Mouse (Mus musculus) hindbrain, embryonic 14.5 days (tissue): ENCODE measurements around the gene Tram1l1. TPM values are rescaled to one million over a fixed set of nuclear protein-coding genes. Genes with fewer than 3 reads are reported as not detected.
"Not testable (repeated sequence)": the region's sequence is repeated elsewhere in the genome, so short reads cannot be mapped to it uniquely, and the experiment has no call there.

Experiments used
- ATAC-seq: fragments of 200-750 bp; cut with Nextera tagmentation; 2 replicates; pipeline ENCODE4 v1.8.0; 2017; ENCODE audit warnings: moderate number of reproducible peaks, mild to moderate bottlenecking, moderate TSS enrichment, moderate library complexity; ENCODE audit not compliant: low FRiP score
- DNase-seq: peaks from one replicate; pipeline ENCODE4 v3.0.0-alpha.2; 2015; ENCODE audit warnings: low spot score
- H3K27ac ChIP-seq: fragments of 300-500 bp; sonication (generic); 2 replicates; pipeline ENCODE4 v1.5.1; 2014; ENCODE audit warnings: mild to moderate bottlenecking, moderate library complexity
- H3K27me3 ChIP-seq: fragments of 300-500 bp; sonication (generic); 2 replicates; pipeline ENCODE4 v1.6.1; 2014; ENCODE audit warnings: mild to moderate bottlenecking, low read length, mixed read lengths; ENCODE audit not compliant: control insufficient read depth, insufficient read depth
- H3K36me3 ChIP-seq: fragments of 300-500 bp; sonication (generic); replicated peaks from 2 replicates; pipeline ENCODE4 v1.6.1; 2014; ENCODE audit not compliant: control insufficient read depth, insufficient read depth
- H3K4me1 ChIP-seq: fragments of 300-500 bp; sonication (generic); replicated peaks from 2 replicates; pipeline ENCODE4 v1.6.1; 2014; ENCODE audit warnings: antibody characterized with exemption, low read length, mixed read lengths; ENCODE audit not compliant: control insufficient read depth, insufficient read depth
- H3K4me2 ChIP-seq: fragments of 300-500 bp; sonication (generic); replicated peaks from 2 replicates; pipeline ENCODE4 v1.6.1; 2014; ENCODE audit warnings: mild to moderate bottlenecking, moderate library complexity
- H3K4me3 ChIP-seq: fragments of 300-500 bp; sonication (generic); replicated peaks from 2 replicates; pipeline ENCODE4 v1.5.1; 2014; ENCODE audit warnings: mild to moderate bottlenecking, low read length
- H3K9ac ChIP-seq: fragments of 300-500 bp; sonication (generic); 2 replicates; pipeline ENCODE4 v1.6.1; 2014
- H3K9me3 ChIP-seq: fragments of 300-500 bp; sonication (generic); 2 replicates; pipeline ENCODE4 v1.6.1; 2016; ENCODE audit warnings: low read length; ENCODE audit not compliant: control insufficient read depth
- WGBS: fragments of 180-500 bp; shearing (Covaris S2); extraction: QIAGEN DNeasy Blood & Tissue Kit; methylation state at CpG from one replicate; pipeline ENCODE4 v1.1.7; 2014; 5-methylcytosine and 5-hydroxymethylcytosine counted together
- polyA plus RNA-seq: library from polyadenylated mRNA; unstranded; fragments of >200 nt; fragmentation: Nextera tagmentation; extraction: Ambion mirVana; gene quantifications from 2 replicates; pipeline ENCODE4 v1.2.1, GENCODE M21; 2014

Tram1l1 gene
- polyA plus RNA-seq = 52.5 and 55.6 TPM in 2 replicates

DNA sequence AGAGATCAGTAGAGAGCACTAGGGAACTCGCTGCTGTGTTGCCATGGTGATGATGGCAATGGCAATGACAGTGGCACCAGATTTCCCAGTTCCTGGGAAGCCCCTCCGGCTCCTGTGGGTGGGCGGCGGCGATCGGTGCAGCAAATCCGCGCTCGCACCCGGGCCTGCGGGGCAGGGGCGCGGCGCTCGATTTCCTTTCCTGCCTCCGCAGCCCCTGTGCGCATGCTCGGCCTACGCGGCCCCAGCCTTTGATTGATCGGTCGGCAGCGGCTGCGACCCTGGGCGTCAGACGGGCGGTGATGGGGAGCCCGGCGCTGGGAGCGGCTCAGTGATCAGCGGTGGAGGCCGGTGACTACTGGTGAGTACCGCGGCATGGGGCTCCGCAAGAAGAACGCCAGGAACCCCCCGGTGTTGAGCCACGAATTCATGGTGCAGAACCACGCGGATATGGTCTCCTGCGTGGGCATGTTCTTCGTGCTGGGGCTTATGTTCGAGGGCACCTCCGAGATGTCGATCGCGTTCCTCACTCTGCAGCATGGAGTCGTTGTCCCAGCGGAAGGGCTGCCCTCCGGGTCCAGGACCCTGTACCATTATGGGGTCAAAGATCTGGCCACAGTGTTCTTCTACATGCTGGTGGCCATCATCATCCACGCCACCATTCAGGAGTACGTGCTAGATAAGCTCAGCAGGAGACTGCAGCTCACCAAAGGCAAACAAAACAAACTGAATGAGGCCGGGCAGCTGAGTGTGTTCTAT, at the start of gene Tram1l1:
Tram1l1 (plus strand) TSS at position 35 of the 756 bp plus-strand sequence.
- H3K36me3 ChIP-seq = peaks cover 10% of the 10 kb centered on the region; the same call in 1 of the 2 replicates
- ATAC-seq (peak; percentile 96), DNase-seq (peak; percentile 93)
- H3K9me3 ChIP-seq = no peaks in the 10 kb centered on the region
- H3K4me2 ChIP-seq = peak within 1 kb of the TSS; percentile 65
- H3K27me3 ChIP-seq = no peaks in the 10 kb centered on the region
- 2% methylated on average over 53 of the region's 53 CpGs for WGBS
- H3K27ac ChIP-seq = peak within 1 kb of the TSS; percentile 94
- H3K4me1 ChIP-seq = peaks cover 31% of the 10 kb centered on the region
- peak within 1 kb of the TSS; percentile 61 for H3K4me3 ChIP-seq
- H3K9ac ChIP-seq = peak within 1 kb of the TSS; percentile 77

DNA sequence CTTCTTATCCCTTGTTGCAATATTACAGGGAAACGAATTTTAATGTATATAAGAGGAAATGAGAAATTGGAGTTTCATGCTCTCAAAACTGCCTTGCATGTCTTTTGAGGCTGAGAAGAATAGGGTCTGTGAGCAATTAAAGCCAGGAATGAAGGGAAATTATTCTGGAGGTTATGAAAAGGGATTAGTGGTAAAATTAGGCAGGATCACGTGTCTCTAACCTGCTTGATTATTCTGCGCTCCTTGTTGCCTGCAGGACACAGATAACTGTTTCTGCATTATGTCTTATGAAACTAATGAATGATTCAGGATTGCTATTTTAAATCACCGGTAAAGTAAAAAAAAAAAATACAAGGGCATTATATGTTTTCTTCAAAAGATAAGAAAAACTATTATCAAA, 49.4 kb upstream of the Tram1l1 start:
- no peak for ATAC-seq
- Histone ChIP-seq H3K27me3 (no peaks in the 10 kb centered on the region), H3K9me3 (no peaks in the 10 kb centered on the region), H3K4me1 (no peaks in the 10 kb centered on the region), H3K36me3 (no peaks in the 10 kb centered on the region), H3K27ac (no peak overlapping the region), H3K4me2 (no peak overlapping the region), H3K4me3 (no peak overlapping the region), H3K9ac (no peak overlapping the region)
- 58% methylated on average over 4 of the region's 4 CpGs for WGBS
- DNase-seq = no peak

DNA sequence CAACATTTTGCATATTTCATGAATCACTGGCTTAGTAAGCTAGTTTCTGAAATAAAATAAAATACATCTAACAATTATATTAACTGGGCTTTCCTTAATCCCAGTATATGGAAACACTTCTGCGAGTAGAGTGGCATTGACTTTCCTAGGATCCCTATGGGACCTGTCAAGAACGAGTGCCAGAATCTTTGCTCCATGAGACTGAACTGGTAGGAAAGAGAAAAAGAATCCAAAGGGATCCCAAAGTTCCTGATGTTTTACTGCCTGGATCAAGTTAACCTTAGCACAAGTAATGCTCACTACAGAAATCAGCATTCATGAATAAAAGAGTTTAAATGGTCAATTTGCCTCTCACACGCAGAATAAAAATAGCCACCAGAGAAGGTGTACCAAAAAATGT, 49.0 kb upstream of the Tram1l1 start:
- no peak for DNase-seq
- H3K27ac ChIP-seq = no peak overlapping the region

DNA sequence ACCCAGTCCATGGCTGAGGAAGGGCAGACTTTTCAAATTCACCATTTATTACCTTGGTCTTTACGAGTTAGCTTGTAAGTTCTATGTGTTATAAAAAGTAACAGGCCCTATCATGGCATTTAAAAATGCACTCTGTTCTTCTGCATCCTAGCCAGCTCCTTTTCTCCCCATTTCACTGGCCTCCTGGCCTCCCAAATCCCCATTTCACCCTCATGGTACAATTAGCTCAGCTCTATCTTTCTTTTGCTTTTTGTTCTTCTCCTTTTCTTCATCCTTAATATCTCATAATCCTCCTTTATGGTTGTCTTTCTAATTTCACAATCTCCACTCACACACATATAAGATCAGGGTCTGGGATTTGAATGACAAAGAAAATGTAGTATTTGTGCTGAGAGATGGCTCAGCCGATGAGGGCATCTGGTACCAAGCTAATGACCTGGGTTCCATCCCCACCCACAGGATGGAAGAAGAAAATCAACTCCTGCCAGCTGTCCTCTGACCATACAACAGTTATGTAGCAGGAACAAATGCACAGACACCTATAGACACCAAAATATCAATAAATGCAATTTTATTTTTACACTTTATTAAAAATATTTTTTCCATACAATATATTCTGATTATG, 48.1 kb upstream of the Tram1l1 start:
- Histone ChIP-seq H3K4me2 (no peak overlapping the region), H3K27me3 (no peaks in the 10 kb centered on the region), H3K4me3 (no peak overlapping the region), H3K27ac (no peak overlapping the region), H3K9me3 (no peaks in the 10 kb centered on the region), H3K9ac (no peak overlapping the region), H3K36me3 (no peaks in the 10 kb centered on the region), H3K4me1 (no peaks in the 10 kb centered on the region)
- 48% methylated on average over 2 of the region's 2 CpGs for WGBS
- DNase-seq = no peak
- peak; percentile 70 for ATAC-seq

More for the DNA sequence above, 49.0 kb upstream of the Tram1l1 start:
- no peaks in the 10 kb centered on the region for H3K27me3 ChIP-seq
- ATAC-seq = no peak
- H3K4me3 ChIP-seq = no peak overlapping the region
- no peak overlapping the region for H3K9ac ChIP-seq
- H3K4me1 ChIP-seq = no peaks in the 10 kb centered on the region
- H3K9me3 ChIP-seq = no peaks in the 10 kb centered on the region
- 55% methylated on average over 3 of the region's 3 CpGs for WGBS
- no peaks in the 10 kb centered on the region for H3K36me3 ChIP-seq
- no peak overlapping the region for H3K4me2 ChIP-seq

DNA sequence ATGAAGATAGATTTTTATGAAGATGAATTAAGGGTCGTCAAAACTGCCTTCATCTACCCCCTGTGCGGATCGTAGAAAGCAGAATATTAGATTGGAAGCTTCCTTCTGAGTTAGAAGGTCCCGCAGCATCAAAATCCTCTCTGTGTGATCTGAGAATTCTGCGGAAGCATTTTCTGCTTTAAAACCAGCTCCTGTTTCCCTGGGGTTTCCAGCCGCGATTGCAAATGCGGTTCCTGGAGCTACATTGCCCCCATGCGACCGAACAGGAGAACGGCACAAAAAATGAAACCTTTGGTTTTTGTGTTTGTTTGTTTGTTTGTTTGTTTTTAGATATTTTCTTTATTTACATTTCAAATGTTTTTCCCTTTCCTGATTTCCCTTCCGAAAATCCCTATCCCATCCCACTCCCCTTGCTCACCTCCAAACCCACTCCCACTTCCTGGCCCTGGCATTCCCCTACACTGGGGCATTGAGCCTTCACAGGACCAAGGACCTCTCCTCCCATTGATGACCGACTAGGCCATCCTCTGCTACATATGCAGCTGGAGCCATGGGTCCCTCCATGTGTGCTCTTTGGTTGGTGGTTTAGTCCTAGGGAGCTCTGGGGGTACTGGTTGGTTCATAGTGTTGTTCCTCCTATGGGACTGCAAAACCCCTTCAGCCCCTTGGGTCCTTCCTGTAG, 45.6 kb upstream of the Tram1l1 start:
- peak overlapping the region; percentile 34 for H3K4me2 ChIP-seq
- H3K4me3 ChIP-seq, H3K4me1 ChIP-seq, H3K9ac ChIP-seq, H3K36me3 ChIP-seq, H3K27ac ChIP-seq, H3K27me3 ChIP-seq, H3K9me3 ChIP-seq: not testable (repeated sequence)
- ATAC-seq (peak; percentile 56; the same call in 1 of the 2 replicates), DNase-seq (peak; percentile 91)
- 11% methylated on average over 13 of the region's 13 CpGs for WGBS

DNA sequence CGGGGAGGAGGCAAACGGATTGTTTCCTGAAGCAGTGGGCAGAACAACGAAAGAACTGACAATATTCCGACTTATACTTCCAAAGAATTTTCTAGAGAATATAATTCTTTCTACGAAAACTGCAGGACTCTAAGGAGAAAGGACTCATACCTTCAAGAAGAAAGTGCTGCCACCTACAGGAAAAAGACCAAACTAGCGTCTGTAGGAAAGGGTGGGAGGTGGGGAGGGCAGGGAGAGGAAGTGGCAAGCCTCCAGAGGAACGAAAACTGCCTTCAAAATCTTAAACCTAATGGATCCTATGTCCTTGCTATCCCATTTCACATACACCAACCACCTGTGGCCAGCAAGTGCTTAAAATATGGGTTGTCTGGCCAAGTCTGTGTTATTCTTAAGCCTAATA, 31.7 kb upstream of the Tram1l1 start:
- H3K9ac ChIP-seq, H3K9me3 ChIP-seq, H3K27ac ChIP-seq, DNase-seq, H3K36me3 ChIP-seq, H3K27me3 ChIP-seq, H3K4me1 ChIP-seq, H3K4me2 ChIP-seq, ATAC-seq, H3K4me3 ChIP-seq: not testable (repeated sequence)
- 47% methylated on average over 7 of the region's 7 CpGs for WGBS

DNA sequence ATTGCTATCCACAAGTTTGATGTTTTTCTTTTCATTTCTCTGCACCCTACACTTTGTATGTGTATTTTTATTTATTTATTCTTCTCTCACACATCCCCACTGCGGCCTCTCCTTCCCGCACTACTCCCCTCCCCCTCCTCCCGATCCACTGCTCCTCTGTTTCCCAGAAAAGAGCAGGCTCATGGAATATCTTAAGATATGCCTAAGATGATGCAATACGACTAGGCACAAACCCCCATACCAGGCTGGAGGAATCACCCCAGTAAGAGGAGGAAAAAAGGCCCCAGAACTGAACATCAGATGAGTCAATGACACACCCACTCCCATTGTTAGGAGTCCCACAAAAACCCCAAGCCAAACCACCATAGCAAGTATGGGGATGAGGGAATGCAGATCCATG, 1.4 kb upstream of the Tram1l1 start:
- Histone ChIP-seq H3K27me3 (no peaks in the 10 kb centered on the region), H3K4me3 (no peak overlapping the region), H3K9ac (no peak overlapping the region), H3K27ac (peak overlapping the region; percentile 56), H3K4me2 (no peak overlapping the region), H3K4me1 (peaks cover 25% of the 10 kb centered on the region), H3K36me3 (peaks cover 7% of the 10 kb centered on the region; the same call in 1 of the 2 replicates), H3K9me3 (no peaks in the 10 kb centered on the region)
- ATAC-seq (no peak), DNase-seq (no peak)
- 71% methylated on average over 4 of the region's 4 CpGs for WGBS

DNA sequence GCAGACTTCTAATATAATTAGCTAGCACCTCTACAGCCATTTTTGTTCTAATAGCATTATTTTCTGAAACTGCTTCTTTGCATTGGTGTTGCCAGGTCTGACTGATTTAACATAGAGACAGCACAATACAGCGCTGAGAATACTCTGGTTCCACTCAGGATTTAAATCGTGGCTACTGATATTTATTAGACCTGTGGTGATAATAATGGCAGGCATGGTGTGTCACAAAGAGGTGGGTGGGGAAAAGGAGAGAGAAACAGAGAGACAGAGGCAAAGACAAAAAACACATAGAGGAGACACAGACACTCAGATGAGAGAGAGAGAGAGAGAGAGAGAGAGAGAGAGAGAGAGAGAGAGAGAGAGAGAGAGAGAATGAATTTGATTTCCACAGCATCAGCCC, 257 bp upstream of the Tram1l1 start:
- Histone ChIP-seq H3K9me3 (no peaks in the 10 kb centered on the region), H3K27ac (peak overlapping the region; percentile 94), H3K9ac (peak overlapping the region; percentile 77), H3K4me2 (peak overlapping the region; percentile 65), H3K4me1 (peaks cover 26% of the 10 kb centered on the region), H3K4me3 (peak overlapping the region; percentile 61), H3K27me3 (no peaks in the 10 kb centered on the region), H3K36me3 (peaks cover 10% of the 10 kb centered on the region; the same call in 1 of the 2 replicates)
- peak; percentile 31 for DNase-seq
- ATAC-seq = peak; percentile 47
- 9% methylated on average over 2 of the region's 2 CpGs for WGBS

DNA sequence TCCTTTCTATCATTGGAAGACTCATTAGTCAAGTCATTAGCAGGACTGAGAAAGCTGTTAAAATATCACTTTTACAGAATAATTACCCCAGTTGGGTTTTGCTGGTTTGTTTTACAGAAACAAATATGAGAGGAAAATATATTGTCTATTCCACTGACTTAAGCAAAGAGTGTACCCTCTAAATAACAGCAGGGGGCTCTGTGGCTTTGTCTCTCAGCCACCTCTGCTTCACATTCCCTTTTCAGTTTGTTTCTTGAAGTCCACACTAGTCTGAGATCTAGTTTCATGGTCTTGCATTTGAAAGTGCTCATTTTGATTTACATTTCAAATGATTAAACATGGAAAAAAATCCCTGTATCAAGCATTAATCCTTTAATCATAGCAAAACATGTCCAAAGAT, 25.8 kb downstream of the Tram1l1 start:
- Histone ChIP-seq H3K27me3 (no peaks in the 10 kb centered on the region), H3K4me1 (no peaks in the 10 kb centered on the region), H3K9ac (no peak overlapping the region), H3K27ac (no peak overlapping the region), H3K4me2 (no peak overlapping the region), H3K9me3 (no peaks in the 10 kb centered on the region), H3K36me3 (no peaks in the 10 kb centered on the region), H3K4me3 (no peak overlapping the region)
- DNase-seq (peak; percentile 41), ATAC-seq (no peak)
